Mouse (Mus musculus): ENCODE data around the gene Letmd1. TPM values are rescaled to one million over a fixed set of nuclear protein-coding genes. Genes with fewer than 3 reads are reported as not detected.

Letmd1 gene
- polyA plus RNA-seq, 1 experiment from 2014 or later, result 29.8 TPM

- ATAC-seq (ENCODE audit: insufficient number of reproducible peaks, insufficient read depth, low FRiP score, low read depth), result no peak
- H3K36me3 ChIP-seq (ENCODE audit: control insufficient read depth, insufficient read depth, low read length), result peaks cover 16% of the 10 kb centered on the region
- H3K4me3 ChIP-seq (ENCODE audit: low read depth, low read length), result no peak overlapping the region
- no peak overlapping the region for H3K4me2 ChIP-seq (replicated peaks; ENCODE audit: low read depth, low read length)
- no peaks in the 10 kb centered on the region for H3K27me3 ChIP-seq (ENCODE audit: control insufficient read depth, insufficient read depth, low read length)
- no peaks in the 10 kb centered on the region for H3K9me3 ChIP-seq (ENCODE audit: control insufficient read depth, low read depth, low read length)
- WGBS, result 76% methylated on average over 5 of the region's 5 CpGs
- H3K4me1 ChIP-seq (ENCODE audit: control insufficient read depth, insufficient read depth, low read length), result no peaks in the 10 kb centered on the region
- H3K9ac ChIP-seq (replicated peaks; ENCODE audit: low read depth, low read length), result no peak overlapping the region
- no peak overlapping the region for H3K27ac ChIP-seq (ENCODE audit: low read length)
Measured at GRCm38 (mm10) chr15:100527900-100528299, 59.1 kb downstream of the Letmd1 start.

Other genes starting within 250 kb of the Letmd1 start
- 52.6 and 53.1 TPM in 2 replicates for gene Atf1, start 241.2 kb upstream of the Letmd1 start, polyA plus RNA-seq (2014; fragmentation: Nextera tagmentation; extraction: Ambion mirVana)
- gene Tmprss12, start 188.2 kb upstream of the Letmd1 start, polyA plus RNA-seq (2014; fragmentation: Nextera tagmentation; extraction: Ambion mirVana), result 0.17 and 0.25 TPM in 2 replicates
- 7.3 and 9.2 TPM in 2 replicates for gene Mettl7a1, start 164.9 kb upstream of the Letmd1 start, polyA plus RNA-seq (2014; fragmentation: Nextera tagmentation; extraction: Ambion mirVana)
- not detected in 2 replicates for gene Mettl7a3, start 134.1 kb upstream of the Letmd1 start, polyA plus RNA-seq (2014; fragmentation: Nextera tagmentation; extraction: Ambion mirVana)
- 0.41 TPM in 1 of 2 replicates, not detected in the other for gene Methig1, start 115.9 kb upstream of the Letmd1 start, polyA plus RNA-seq (2014; fragmentation: Nextera tagmentation; extraction: Ambion mirVana)
- gene Mettl7a2, start 115.8 kb upstream of the Letmd1 start, polyA plus RNA-seq (2014; fragmentation: Nextera tagmentation; extraction: Ambion mirVana), result not detected in 2 replicates
- gene Higd1c, start 104.5 kb upstream of the Letmd1 start, polyA plus RNA-seq (2014; fragmentation: Nextera tagmentation; extraction: Ambion mirVana), result not detected in 2 replicates
- not detected in 2 replicates for gene Gm5475, start 46.9 kb upstream of the Letmd1 start, polyA plus RNA-seq (2014; fragmentation: Nextera tagmentation; extraction: Ambion mirVana)
- 13.5 and 18.2 TPM in 2 replicates for gene Slc11a2, start 44.0 kb upstream of the Letmd1 start, polyA plus RNA-seq (2014; fragmentation: Nextera tagmentation; extraction: Ambion mirVana)
- gene Csrnp2, start 26.5 kb downstream of the Letmd1 start, polyA plus RNA-seq (2014; fragmentation: Nextera tagmentation; extraction: Ambion mirVana), result 12.0 and 12.6 TPM in 2 replicates
- gene Tfcp2, start 83.0 kb downstream of the Letmd1 start, polyA plus RNA-seq (2014; fragmentation: Nextera tagmentation; extraction: Ambion mirVana), result 26.5 and 30.1 TPM in 2 replicates
- gene Pou6f1, start 131.0 kb downstream of the Letmd1 start, polyA plus RNA-seq (2014; fragmentation: Nextera tagmentation; extraction: Ambion mirVana), result 9.3 and 9.6 TPM in 2 replicates
- gene Dazap2, start 146.3 kb downstream of the Letmd1 start, polyA plus RNA-seq (2014; fragmentation: Nextera tagmentation; extraction: Ambion mirVana), result 232 and 245 TPM in 2 replicates
- gene Smagp, start 167.9 kb downstream of the Letmd1 start, polyA plus RNA-seq (2014; fragmentation: Nextera tagmentation; extraction: Ambion mirVana), result 33.3 and 36.8 TPM in 2 replicates
- 3.2 and 6.6 TPM in 2 replicates for gene Bin2, start 200.5 kb downstream of the Letmd1 start, polyA plus RNA-seq (2014; fragmentation: Nextera tagmentation; extraction: Ambion mirVana)
- gene Cela1, start 218.9 kb downstream of the Letmd1 start, polyA plus RNA-seq (2014; fragmentation: Nextera tagmentation; extraction: Ambion mirVana), result 6.2 and 25.7 TPM in 2 replicates